Mouse (Mus musculus): ENCODE measurements around the gene Mbd6. TPM values are rescaled to one million over a fixed set of nuclear protein-coding genes. Genes with fewer than 3 reads are reported as not detected.

The Mbd6 gene
- polyA plus RNA-seq, 1 experiment from 2014 or later = 11.9 TPM

Other genes with a start within 250 kb of the Mbd6 start
- 54.3 and 56.7 TPM in 2 replicates for gene Mettl1, start 247.6 kb downstream of the Mbd6 start, polyA plus RNA-seq (2016; fragmentation: Nextera tagmentation; extraction: Ambion mirVana)
- gene Eef1akmt3, start 247.5 kb downstream of the Mbd6 start, polyA plus RNA-seq (2016; fragmentation: Nextera tagmentation; extraction: Ambion mirVana) = 0.19 and 0.26 TPM in 2 replicates
- 0.07 and 0.22 TPM in 2 replicates for gene Cyp27b1, start 240.8 kb downstream of the Mbd6 start, polyA plus RNA-seq (2016; fragmentation: Nextera tagmentation; extraction: Ambion mirVana)
- gene March9, start 228.8 kb downstream of the Mbd6 start, polyA plus RNA-seq (2016; fragmentation: Nextera tagmentation; extraction: Ambion mirVana) = 1.3 and 1.7 TPM in 2 replicates
- 2,811 and 2,916 TPM in 2 replicates for gene Cdk4, start 225.5 kb downstream of the Mbd6 start, polyA plus RNA-seq (2016; fragmentation: Nextera tagmentation; extraction: Ambion mirVana)
- 197 and 208 TPM in 2 replicates for gene Tspan31, start 218.8 kb downstream of the Mbd6 start, polyA plus RNA-seq (2016; fragmentation: Nextera tagmentation; extraction: Ambion mirVana)
- 0.10 and 0.19 TPM in 2 replicates for gene Agap2, start 213.7 kb downstream of the Mbd6 start, polyA plus RNA-seq (2016; fragmentation: Nextera tagmentation; extraction: Ambion mirVana)
- gene Os9, start 167.9 kb downstream of the Mbd6 start, polyA plus RNA-seq (2016; fragmentation: Nextera tagmentation; extraction: Ambion mirVana) = 62.3 and 83.0 TPM in 2 replicates
- 4.9 and 6.1 TPM in 2 replicates for gene B4galnt1, start 123.8 kb downstream of the Mbd6 start, polyA plus RNA-seq (2016; fragmentation: Nextera tagmentation; extraction: Ambion mirVana)
- gene Slc26a10, start 108.4 kb downstream of the Mbd6 start, polyA plus RNA-seq (2016; fragmentation: Nextera tagmentation; extraction: Ambion mirVana) = 0.87 and 1.4 TPM in 2 replicates
- 24.8 and 28.7 TPM in 2 replicates for gene Arhgef25, start 98.9 kb downstream of the Mbd6 start, polyA plus RNA-seq (2016; fragmentation: Nextera tagmentation; extraction: Ambion mirVana)
- gene Dtx3, start 93.3 kb downstream of the Mbd6 start, polyA plus RNA-seq (2016; fragmentation: Nextera tagmentation; extraction: Ambion mirVana) = 119 and 142 TPM in 2 replicates
- 16.5 and 18.1 TPM in 2 replicates for gene Pip4k2c, start 77.4 kb downstream of the Mbd6 start, polyA plus RNA-seq (2016; fragmentation: Nextera tagmentation; extraction: Ambion mirVana)
- 14.9 and 29.4 TPM in 2 replicates for gene Kif5a, start 25.7 kb downstream of the Mbd6 start, polyA plus RNA-seq (2016; fragmentation: Nextera tagmentation; extraction: Ambion mirVana)
- gene Dctn2, start 22.6 kb downstream of the Mbd6 start, polyA plus RNA-seq (2016; fragmentation: Nextera tagmentation; extraction: Ambion mirVana) = 212 and 239 TPM in 2 replicates
- gene Mars, start 22.8 kb upstream of the Mbd6 start, polyA plus RNA-seq (2016; fragmentation: Nextera tagmentation; extraction: Ambion mirVana) = 180 and 187 TPM in 2 replicates
- gene Arhgap9, start 32.9 kb upstream of the Mbd6 start, polyA plus RNA-seq (2016; fragmentation: Nextera tagmentation; extraction: Ambion mirVana) = 1.1 and 1.3 TPM in 2 replicates
- 7.8 and 11.0 TPM in 2 replicates for gene Gli1, start 53.0 kb upstream of the Mbd6 start, polyA plus RNA-seq (2016; fragmentation: Nextera tagmentation; extraction: Ambion mirVana)
- gene Inhbe, start 65.4 kb upstream of the Mbd6 start, polyA plus RNA-seq (2016; fragmentation: Nextera tagmentation; extraction: Ambion mirVana) = 0.02 TPM in 1 of 2 replicates, not detected in the other
- gene Inhbc, start 81.4 kb upstream of the Mbd6 start, polyA plus RNA-seq (2016; fragmentation: Nextera tagmentation; extraction: Ambion mirVana) = not detected in 2 replicates
- gene R3hdm2, start 91.3 kb upstream of the Mbd6 start, polyA plus RNA-seq (2016; fragmentation: Nextera tagmentation; extraction: Ambion mirVana) = 29.6 and 34.5 TPM in 2 replicates
- 0.52 and 0.62 TPM in 2 replicates for gene Stac3, start 212.7 kb upstream of the Mbd6 start, polyA plus RNA-seq (2016; fragmentation: Nextera tagmentation; extraction: Ambion mirVana)
- 5.2 and 5.8 TPM in 2 replicates for gene Ndufa4l2, start 225.9 kb upstream of the Mbd6 start, polyA plus RNA-seq (2016; fragmentation: Nextera tagmentation; extraction: Ambion mirVana)
- gene Shmt2, start 233.4 kb upstream of the Mbd6 start, polyA plus RNA-seq (2016; fragmentation: Nextera tagmentation; extraction: Ambion mirVana) = 107 and 121 TPM in 2 replicates
- gene Nxph4, start 245.5 kb upstream of the Mbd6 start, polyA plus RNA-seq (2016; fragmentation: Nextera tagmentation; extraction: Ambion mirVana) = 19.4 and 27.2 TPM in 2 replicates